In genomic region chr4:134468578-134469266, GRCm38 (mm10) we compare ENCODE assay signal across 8 mouse cellular contexts. TPM values are rescaled to one million over a fixed set of nuclear protein-coding genes. Genes with fewer than 3 reads are reported as not detected.
DNase-seq lines count a peak whose midpoint lies in the region; ATAC-seq and TF ChIP-seq lines count a peak whose summit lies in the region.

No protein-coding gene starts in this region.

- H3K9me3 ChIP-seq in hindbrain, postnatal 0 days (ENCODE audit: low read length) = no peaks in the 10 kb centered on the region

- peak overlapping the region; percentile 98 for H3K27ac ChIP-seq in hindbrain, postnatal 0 days
- peak overlapping the region; percentile 83 for H3K27ac ChIP-seq in left cerebral cortex, adult 2 months

- 3% methylated on average over 54 of the region's 68 CpGs for WGBS in hindbrain, postnatal 0 days

- peaks cover 7% of the 10 kb centered on the region; the same call in 1 of the 2 replicates for H3K36me3 ChIP-seq in hindbrain, postnatal 0 days (ENCODE audit: insufficient read depth, low read length)

- peaks cover 3% of the 10 kb centered on the region; the same call in 1 of the 2 replicates for H3K4me1 ChIP-seq in hindbrain, postnatal 0 days (ENCODE audit: insufficient read depth, low read length)

- H3K9ac ChIP-seq in hindbrain, postnatal 0 days (replicated peaks; ENCODE audit: low read length) = peak overlapping the region; percentile 97

- no peak for TF ChIP-seq CTCF in hindbrain, postnatal 0 days (IDR thresholded peaks at IDR 0.05; ENCODE audit: low read depth)
- TF ChIP-seq CTCF in left cerebral cortex, adult 2 months (IDR thresholded peaks at IDR 0.05) = no peak

- DNase-seq in T-cell, adult 2 months (ENCODE audit: low spot score) = peak; percentile 91
- peak; percentile 93 to 98 for DNase-seq in cerebellum, postnatal 36 days
- peak; percentile 89 for DNase-seq in gastrocnemius, adult 18-20 months (ENCODE audit: low spot score)
- peak; percentile 98 for DNase-seq in hindbrain, postnatal 0 days (ENCODE audit: low spot score)
- DNase-seq in left cerebral cortex, adult 2 months (ENCODE audit: extremely low spot score in 1 of 2, low spot score in 2 of 2) = peak; percentile 93 to 95
- DNase-seq in right cerebral cortex, adult 2 months (ENCODE audit: low spot score in 2 of 2) = peak; percentile 93 to 95
- peak; percentile 96 for DNase-seq in urinary bladder, postnatal 14 days (ENCODE audit: low spot score)

- no peaks in the 10 kb centered on the region for H3K27me3 ChIP-seq in hindbrain, postnatal 0 days (ENCODE audit: insufficient read depth, low read length)

- intact Hi-C loops in left cerebral cortex, adult 2 months (cut with DNase I) = loop anchor here (1.0 kb wide), 2 partner anchors 38 to 72 kb away; partner anchors contain the start of gene Pafah2

- peak; percentile 89 for ATAC-seq in hindbrain, postnatal 0 days
- ATAC-seq in megakaryocyte, adult 5-6 weeks (ENCODE audit: poor library complexity, severe bottlenecking) = peak; percentile 94

- H3K4me3 ChIP-seq in hindbrain, postnatal 0 days (ENCODE audit: low read length) = peak overlapping the region; percentile 92
- peak overlapping the region; percentile 69 for H3K4me3 ChIP-seq in left cerebral cortex, adult 2 months

- H3K4me2 ChIP-seq in hindbrain, postnatal 0 days (ENCODE audit: low read depth, low read length) = peak overlapping the region; percentile 83

RNA-seq across cellular contexts. Expression of gene Stmn1, which starts 0.6 kb away (rescaled TPM):
- 1 to 10 TPM; 2.5 to 3.5 TPM for total RNA-seq in gastrocnemius, adult 18-20 months (2021)
- 667 and 752 TPM in 2 replicates for total RNA-seq in hindbrain, postnatal 0 days (2014; rRNA removed)
- 4,115 and 4,307 TPM in 2 replicates for polyA plus RNA-seq in hindbrain, postnatal 0 days (2015; fragmentation: Nextera tagmentation; extraction: Ambion mirVana)
- total RNA-seq in left cerebral cortex, adult 2 months (2021) = 1,000 to 10,000 TPM in 1 of 2 experiments, 100 to 1,000 TPM in 1; 990 to 1,034 TPM
- total RNA-seq in megakaryocyte, adult 5-6 weeks (2015) = 563 and 570 TPM in 2 replicates
- total RNA-seq in megakaryocyte, adult 5-6 weeks (2017) = 790 and 821 TPM in 2 replicates

RNA-seq across cellular contexts. Expression of gene Paqr7, which starts 27.8 kb away (rescaled TPM):
- 1 to 10 TPM; 2.9 to 4.4 TPM for total RNA-seq in gastrocnemius, adult 18-20 months (2021)
- 121 and 142 TPM in 2 replicates for total RNA-seq in hindbrain, postnatal 0 days (2014; rRNA removed)
- polyA plus RNA-seq in hindbrain, postnatal 0 days (2015; fragmentation: Nextera tagmentation; extraction: Ambion mirVana) = 41.1 and 43.5 TPM in 2 replicates
- total RNA-seq in left cerebral cortex, adult 2 months (2021) = 10 to 100 TPM; 69.3 to 77.9 TPM
- 10.7 and 11.7 TPM in 2 replicates for total RNA-seq in megakaryocyte, adult 5-6 weeks (2015)
- 17.0 and 17.6 TPM in 2 replicates for total RNA-seq in megakaryocyte, adult 5-6 weeks (2017)

RNA-seq across cellular contexts. Expression of gene Aunip, which starts 42.1 kb away (rescaled TPM):
- total RNA-seq in gastrocnemius, adult 18-20 months (2021) = not detected
- 2.2 and 2.7 TPM in 2 replicates for total RNA-seq in hindbrain, postnatal 0 days (2014; rRNA removed)
- 2.2 and 2.6 TPM in 2 replicates for polyA plus RNA-seq in hindbrain, postnatal 0 days (2015; fragmentation: Nextera tagmentation; extraction: Ambion mirVana)
- total RNA-seq in left cerebral cortex, adult 2 months (2021) = under 1 TPM; 0.54 to 0.63 TPM
- 3.7 and 3.9 TPM in 2 replicates for total RNA-seq in megakaryocyte, adult 5-6 weeks (2015)
- 12.6 and 17.0 TPM in 2 replicates for total RNA-seq in megakaryocyte, adult 5-6 weeks (2017)

Comparison
In these comparisons a context has a peak if more than half of its experiments do, and no peak if none do; other contexts are left out.
1. Peak in every context shown above with its lines: DNase-seq, ATAC-seq, H3K4me3 ChIP-seq and H3K27ac ChIP-seq.
2. RNA of gene Stmn1, which starts 0.6 kb away (total RNA-seq): 990 to 1,034 TPM in left cerebral cortex, adult 2 months, 563 to 821 TPM in megakaryocyte, adult 5-6 weeks and 667 to 752 TPM in hindbrain, postnatal 0 days; 2.5 to 3.5 TPM in gastrocnemius, adult 18-20 months; every median in the first group is over 100 times any median in the second.